Mouse (Mus musculus): ENCODE data around the gene Hnmt.
"Not testable (repeated sequence)": the region's sequence is repeated elsewhere in the genome, so short reads cannot be mapped to it uniquely, and the experiment has no call there.

Hnmt gene

DNA sequence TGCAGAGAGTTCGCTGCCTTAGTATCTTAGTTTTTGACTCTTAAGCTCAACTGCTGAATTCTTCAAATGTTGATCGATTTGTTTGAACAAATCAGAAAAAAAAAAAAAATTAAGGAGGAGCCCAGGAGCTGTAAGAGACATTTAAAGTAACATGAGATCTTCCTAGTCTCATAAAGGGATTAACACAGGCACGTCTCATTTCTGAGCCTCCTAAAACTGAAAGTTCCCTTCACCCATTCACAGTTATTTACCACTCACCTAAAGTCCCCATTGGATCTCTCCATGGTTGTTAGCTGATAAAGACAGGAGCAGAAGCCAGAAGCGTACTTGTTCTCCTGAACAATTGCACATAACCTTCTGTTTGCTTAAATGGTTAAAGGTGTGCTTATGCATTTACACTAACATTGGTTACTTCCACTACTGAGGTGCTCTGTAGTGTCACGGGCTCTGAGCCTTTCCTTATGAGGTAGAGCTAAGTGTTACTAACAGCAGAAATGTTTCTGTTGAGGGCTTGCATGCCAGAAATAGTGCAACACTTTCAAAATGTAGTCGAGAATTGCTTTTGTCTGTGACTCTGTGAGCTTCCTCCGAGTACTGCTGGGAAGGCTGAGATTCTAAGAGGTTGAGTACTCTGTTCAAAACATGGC is at the start of gene Hnmt:
Gene Hnmt, minus strand, starts transcription at position 51 of the 647 bp plus-strand sequence.
- no peak for DNase-seq (ENCODE audit: low spot score)

DNA sequence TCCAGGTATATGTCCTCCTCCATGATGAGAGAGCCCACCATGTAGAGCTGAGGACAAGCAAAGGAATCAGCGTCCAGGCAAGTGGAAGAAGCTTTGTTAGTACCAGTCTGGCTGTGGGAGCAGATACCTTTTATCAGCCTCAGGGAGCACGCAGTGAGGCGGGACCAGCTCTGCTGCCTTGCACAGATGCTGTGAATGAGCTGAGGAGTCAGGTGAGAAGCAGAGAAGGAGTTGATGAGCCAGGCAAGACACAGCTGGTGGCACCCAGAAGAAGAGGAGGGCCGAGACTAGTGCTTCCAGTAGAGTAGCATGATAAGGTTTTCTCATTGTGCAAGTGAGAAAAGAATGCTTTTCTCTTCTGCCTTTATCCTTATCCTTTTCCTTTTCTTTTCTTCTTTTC is 47.3 kb upstream of the Hnmt start, which contains the start of gene Tbpl2:
Gene Tbpl2, minus strand, starts transcription at position 101 of the 400 bp plus-strand sequence.
- no peak for DNase-seq (ENCODE audit: low spot score)

DNA sequence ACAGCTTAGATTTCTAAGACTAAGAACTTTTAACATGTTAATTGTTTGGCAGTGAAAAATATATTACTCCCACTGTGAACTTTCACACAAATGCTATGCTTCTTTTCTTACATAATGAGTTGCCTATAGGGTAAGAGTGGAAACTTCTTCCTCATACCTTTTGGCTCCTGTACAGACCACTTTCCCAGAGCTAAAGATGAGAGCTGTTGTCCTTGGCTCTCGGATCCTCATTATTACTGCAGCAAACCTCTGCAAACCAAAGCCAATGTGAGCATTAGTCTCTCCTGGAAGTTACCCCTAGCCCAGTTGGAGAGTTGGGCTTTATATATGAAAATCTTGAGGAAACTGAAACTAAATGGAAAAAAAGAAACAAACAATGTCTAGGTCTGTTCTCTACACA is 41.7 kb upstream of the Hnmt start:
- no peak for DNase-seq (ENCODE audit: low spot score)

DNA sequence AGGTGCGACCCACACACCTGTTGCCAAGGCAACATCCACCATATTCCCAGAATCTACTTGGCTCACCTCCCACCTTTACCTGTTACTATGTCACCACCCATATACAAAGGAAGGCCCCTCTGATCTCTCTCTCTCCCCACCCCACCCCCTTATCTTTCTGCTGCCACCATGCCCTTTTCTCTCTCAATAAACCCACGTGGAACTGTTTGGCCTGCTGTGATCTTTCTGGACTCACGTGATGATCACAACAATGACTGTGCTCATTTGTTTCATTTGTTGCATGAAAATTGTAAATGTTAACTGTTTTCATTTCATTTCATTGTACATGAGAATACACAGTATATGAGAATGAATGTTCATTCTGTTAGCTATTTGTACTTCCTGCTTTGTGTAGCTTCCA is 1.3 kb upstream of the Hnmt start:
- DNase-seq (ENCODE audit: low spot score) = no peak

DNA sequence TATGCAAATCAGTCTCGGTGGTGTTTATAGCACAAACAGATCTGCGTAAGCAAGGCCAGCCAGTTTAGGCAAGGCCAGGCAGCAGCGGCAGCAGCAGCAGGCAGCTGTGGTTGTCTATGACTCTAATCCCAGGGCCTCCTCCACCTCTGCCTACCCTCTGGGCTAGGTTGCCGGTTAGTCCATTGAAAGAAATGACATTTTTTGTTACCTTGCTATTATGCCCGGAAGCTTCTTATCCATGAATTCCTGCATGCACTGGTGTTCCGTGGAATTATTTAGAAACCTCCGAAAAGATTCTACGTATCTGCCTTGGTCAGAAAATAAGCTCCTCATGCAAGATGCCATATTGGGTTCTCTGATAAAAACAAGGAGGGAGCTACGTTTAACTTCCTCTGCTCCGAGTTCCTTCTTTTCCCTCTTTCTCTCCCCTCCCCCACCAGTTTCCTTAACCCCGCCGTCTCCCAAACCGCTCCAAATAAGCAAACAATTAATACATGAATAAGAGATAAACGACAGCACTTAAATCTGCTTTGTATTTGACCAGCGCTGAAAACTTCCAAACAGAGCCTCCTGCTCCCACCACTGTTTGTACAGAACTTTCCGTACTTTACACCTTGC is 605 bp downstream of the Hnmt start:
- peak; percentile 27 for DNase-seq (ENCODE audit: low spot score)

DNA sequence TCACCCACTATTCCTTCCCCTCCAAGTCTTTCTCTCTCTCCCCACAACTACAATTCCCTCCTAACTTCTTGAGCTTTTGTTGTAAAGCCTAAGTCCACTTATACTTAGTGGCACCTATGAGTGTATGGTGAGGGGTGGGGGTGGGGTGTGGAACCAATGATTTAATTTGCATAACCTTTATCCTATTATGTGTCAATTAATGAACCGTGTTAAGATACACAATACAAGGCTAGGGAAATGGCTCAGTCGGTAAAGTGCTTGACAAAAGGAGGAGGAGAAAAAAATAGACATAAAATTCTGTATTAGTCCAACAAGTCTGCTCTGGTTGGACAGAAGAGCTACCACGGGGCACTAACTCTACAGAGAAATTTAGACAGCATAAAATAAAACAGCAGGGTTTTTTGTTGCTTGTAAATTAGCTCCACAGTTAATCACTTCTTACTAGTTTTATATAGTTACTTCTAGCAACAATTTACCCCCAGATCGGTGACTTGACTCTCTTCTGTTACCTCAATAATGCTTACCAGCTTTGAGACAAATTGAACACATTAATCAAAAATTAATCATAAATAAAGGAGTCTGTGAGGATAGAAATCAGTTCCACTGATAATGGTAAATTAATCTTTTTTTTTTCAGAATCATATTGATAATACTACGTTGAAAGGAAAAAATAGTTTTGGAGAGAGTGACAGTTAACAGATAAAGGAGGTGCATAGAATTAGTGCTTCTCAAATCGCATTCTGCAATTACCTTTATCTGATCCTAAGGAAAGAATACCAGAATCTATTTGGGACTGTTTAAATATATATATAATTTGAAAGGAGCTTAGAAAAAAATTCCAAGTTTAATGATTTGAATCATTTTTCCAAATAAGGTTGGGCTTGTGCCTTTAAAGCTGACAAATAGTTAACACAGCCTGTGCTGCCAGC is 1.4 kb downstream of the Hnmt start:
- no peak for DNase-seq (ENCODE audit: low spot score)

DNA sequence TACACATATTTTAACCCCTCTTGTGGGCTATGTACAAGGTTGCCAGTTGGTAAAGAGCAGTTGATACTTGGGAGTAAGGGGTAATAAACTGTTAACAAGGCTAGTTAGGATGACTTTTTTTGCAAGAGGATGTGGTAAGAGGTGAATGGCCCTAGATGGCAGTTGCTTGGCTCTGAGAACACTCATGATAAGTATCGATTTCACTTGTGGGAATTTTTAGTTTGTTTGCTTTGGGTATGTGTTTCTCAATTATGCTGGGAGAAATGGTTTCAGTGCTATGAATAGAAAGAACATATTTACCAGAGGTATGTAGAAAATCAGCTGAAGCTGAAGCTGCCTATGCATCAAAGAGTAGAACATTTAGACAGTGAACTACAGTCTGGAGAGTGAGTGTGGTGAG is 6.3 kb downstream of the Hnmt start:
- DNase-seq (ENCODE audit: low spot score) = no peak

DNA sequence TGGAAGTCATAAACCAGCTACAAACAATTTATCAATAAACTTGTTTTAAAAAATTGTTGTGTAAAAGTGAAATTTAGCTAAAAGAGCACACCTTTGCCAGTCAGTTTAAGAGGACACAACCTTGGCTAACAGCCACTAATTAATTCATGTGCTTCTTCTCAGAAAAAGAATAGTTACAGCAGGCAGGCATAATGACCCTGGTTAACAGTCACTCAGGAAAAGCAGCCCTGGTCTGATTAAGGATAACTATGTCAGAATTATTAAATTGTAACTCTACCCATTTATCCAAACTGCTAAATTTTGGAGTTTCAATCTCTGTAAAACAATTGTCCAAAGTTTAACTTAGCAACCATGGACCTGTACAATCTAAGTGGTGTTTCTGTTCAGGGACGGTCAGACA is 8.7 kb downstream of the Hnmt start:
- no peak for DNase-seq (ENCODE audit: low spot score)

DNA sequence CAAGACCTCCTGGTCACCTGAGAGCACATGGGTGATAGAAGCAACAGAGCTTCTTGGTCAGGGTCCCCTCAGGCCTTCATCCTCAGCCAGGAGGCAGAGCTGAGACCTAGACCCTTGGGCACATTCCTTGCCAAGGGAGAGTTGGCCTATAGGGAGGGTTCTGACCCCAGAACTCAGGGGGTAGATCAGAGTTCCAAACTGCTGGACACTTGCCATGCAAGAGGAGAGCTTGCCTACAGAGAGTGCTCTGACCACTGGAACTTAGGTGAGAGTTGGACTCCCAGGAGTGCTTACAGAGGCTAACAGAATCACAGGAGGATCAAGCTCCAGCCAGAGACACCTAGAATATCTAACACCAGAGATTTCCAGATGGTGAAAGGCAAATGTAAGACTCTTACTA is 29.8 kb downstream of the Hnmt start:
- DNase-seq (ENCODE audit: low spot score) = not testable (repeated sequence)

DNA sequence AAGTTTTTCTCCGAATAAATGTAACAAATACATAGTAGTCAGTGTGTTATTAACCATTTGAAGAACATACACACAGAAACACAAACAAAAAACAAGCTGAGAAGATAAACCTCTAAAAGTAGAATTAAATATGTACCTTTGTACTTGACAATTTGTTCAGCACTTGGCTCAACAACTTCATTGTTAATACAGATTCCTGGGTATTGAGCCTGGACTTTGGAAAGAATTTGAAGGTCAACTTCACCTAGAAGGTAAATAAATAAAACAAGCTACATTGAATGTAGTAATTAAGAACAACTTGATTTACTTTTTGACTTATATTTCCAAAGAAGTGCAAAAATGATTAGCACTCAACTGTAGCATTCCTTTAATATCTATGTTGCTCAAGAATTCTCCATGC is 30.2 kb downstream of the Hnmt start:
- no peak for DNase-seq (ENCODE audit: low spot score)

DNA sequence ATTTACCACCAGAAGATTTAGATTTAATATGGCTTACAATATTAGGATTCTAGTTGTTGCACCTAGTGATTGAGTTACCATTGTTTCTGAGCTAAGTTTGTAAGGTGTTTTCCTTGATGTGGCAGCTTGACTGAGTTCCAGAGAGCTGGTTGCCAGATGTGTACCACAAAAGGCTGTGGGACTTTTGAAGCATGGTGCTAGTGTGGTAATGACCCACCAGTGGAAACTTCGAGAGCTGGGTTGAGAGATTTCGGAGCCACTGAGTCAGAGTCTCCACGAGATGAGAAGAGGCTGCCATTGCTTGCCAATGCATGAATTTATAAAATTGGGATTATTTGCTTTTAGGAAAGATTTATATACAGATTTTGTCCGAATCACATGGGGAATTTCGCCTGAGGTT is 34.2 kb downstream of the Hnmt start:
- no peak for DNase-seq (ENCODE audit: low spot score)

DNA sequence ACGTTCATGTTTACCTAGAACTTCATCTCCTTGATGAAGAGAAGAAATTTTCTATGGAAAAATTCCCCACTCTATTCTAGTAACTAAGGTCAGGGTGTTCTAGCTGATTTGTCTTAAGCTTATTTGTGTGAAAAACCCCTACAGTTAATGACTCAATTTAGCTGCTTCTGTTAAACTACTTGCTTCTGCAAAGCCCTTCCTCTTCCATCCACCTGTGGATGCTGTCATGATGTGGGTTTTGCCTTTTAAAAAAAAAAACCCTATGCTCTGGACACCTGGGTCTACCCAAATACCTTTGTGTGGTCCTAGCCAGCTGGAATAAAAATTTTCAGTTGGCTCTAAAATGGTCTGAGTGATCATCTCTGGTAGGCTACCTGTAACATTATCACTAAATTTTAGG is 49.9 kb downstream of the Hnmt start:
- DNase-seq (ENCODE audit: low spot score) = no peak

DNA sequence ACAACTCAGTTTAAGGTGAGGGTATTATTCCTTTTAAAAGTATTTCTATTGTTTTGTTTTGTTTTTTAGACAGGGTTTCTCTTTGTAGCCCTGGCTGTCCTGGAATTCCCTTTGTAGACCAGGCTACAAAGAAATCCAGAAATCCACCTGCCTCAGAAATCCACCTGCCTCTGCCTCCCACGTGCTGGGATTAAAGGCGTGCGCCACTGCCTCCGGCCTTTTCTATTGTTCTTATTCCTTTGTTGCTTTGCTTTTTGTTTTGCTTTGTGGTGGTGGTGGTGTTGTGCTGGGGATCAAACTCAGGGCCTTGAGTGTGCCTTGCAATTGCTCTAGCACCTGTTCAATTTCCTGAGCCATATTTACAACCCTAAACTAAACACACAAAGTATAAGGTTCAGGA is 50.4 kb downstream of the Hnmt start:
- no peak for DNase-seq (ENCODE audit: low spot score)

DNA sequence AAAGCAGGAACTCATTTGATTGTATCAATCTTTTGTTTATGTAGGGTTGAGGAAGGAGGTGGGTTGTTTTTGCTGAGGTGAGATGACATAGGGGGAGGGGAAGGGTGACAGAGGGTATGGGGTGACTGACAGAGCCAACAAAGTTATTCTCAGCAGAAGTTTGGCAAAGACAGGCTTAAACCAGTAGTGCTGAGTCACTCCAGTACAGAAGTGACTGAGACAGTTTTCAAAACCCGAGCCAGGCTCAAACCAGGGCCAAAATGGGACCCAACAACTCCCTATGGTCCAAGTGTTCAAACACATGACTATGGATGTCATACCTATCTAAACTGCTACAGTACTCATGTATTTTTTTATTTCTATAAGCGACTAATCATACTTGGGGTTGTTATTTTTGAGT is 52.4 kb downstream of the Hnmt start:
- no peak for DNase-seq (ENCODE audit: low spot score)

DNA sequence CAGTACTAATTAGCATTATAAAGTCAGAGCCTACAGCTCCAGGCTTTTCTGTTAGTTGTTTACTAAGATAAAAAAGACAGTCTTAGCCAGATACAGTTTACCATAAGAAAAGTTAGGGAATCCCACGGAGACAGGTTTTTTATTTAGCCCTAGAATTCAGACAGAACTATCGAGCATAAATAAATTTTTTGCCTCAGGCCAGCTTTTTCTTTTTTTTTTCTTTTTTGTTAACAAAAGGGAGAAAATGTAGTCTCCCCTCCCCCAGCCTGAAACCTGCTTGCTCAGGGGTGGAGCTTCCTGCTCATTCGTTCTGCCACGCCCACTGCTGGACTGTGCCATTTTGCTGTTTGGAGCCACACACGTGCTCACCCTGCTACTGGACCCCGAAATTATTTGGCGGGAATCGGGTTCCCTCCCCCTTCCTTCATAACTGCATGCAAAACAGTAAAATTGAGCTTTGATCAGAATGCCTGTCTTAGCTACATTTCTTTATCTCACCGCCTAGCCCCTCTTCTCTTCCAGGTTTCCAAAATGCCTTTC is 59.1 kb downstream of the Hnmt start:
- not testable (repeated sequence) for DNase-seq (ENCODE audit: low spot score)

DNA sequence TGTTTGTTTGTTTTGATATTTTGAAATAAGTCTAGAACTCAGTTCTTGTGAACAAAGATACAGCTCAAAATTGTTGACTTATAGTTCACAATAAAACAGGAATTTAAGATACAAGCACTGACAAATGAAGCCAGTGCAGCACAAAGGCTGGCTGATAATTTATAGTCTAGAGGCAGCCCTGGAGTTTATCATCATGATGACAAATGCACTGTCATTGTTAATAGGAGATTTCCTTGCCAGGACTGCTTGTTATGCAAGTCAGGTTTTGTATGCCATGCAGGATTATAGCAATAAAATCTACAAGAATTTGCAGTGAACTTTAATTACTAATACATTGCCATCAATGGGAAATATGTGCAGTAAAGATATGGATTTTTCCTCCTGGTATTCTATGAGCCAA is 61.9 kb downstream of the Hnmt start:
- no peak for DNase-seq (ENCODE audit: low spot score)

DNA sequence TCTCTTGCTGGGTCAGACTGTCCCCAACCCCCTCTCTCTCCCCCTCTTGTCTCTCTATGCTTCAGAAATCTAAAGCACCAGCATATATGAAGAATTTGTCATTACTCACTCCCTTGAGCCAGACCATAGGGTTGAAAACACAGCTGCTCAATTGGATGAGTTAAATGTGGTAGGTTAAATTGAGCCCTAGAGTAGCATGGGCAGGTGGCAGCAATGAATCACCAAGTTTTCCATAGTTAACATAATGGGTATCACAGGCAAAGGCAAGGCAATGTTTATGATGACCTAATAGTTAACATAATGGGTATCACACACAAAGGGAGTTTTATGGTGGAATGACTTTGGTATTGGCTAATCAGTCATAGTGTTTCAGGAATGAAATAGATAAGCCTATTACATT is 65.9 kb downstream of the Hnmt start:
- no peak for DNase-seq (ENCODE audit: low spot score)

DNA sequence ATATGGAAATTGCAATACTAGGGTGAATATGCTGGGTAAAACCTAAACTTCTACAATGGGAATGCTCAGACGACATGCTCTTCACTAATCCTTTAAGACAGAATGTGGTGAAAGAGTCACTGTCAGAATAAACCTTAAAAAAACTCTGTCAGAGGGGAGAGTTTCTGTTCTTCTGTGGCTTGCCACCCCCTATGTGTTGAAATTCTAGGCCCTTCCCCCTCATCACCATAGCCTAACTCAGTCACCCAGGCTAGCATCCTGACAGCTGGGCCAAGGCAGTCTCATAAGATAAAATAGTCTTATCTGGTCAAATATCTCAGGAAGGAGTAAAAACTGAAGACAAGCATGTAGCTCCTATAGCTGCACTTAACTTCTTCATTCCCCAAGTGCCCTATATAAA is 66.3 kb downstream of the Hnmt start:
- DNase-seq (ENCODE audit: low spot score) = no peak

DNA sequence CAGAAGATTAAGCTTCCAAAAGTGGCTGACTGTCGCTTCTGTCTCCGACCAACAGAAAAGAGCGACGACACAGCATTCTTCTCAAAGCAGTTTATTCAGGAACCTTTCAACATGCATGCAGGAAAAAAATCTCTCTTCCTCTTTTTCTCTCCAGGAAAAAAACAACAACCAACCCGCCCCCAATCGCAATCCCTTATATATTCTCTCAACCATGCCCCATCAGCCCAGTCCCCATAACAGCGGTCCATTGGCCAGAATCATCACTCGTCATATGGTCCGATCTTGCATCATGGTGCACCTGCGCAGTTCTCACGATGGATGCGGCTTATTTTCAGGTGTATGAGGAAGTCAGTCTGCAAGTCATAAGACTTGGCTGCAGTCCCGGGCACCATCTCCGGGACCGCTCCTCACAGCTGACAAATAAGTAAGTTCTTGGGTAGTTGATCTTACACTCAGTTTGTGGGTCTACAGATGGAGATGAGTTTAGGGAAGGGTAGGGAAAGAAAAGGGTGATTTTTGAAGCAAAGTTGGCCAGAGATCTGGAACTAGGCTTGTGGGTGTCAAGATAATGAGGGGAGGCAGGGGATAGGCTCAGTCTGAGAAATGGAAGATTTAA is 88.4 kb downstream of the Hnmt start:
- not testable (repeated sequence) for DNase-seq (ENCODE audit: low spot score)

Data from urinary bladder, postnatal 25 days (tissue).